Mouse (Mus musculus) T-helper 17 cell (primary cell): ENCODE data around the gene Gm10271.

Source experiments
- in situ Hi-C, 2 experiments: fragments of 300-600 bp; cut with MboI, MseI; formaldehyde crosslinking; loops; 1 replicate in 1 of 2; 2 replicates in 1 of 2; pipeline ENCODE4 v1.15.1; 2025; ENCODE audit warnings: high pct_unique_total_duplicates in 2 of 2

Gm10271 gene

GRCm38 (mm10) chr10:116912850-116913249 lies 59.6 kb downstream of the Gm10271 start:
- in situ Hi-C loops, result no loop called here

GRCm38 (mm10) chr10:116908901-116909642 lies 63.3 kb downstream of the Gm10271 start:
- in situ Hi-C loops, result no loop called here
